Mouse (Mus musculus) testis, adult 2 months (tissue): ENCODE measurements around the gene Hip1r. TPM values are rescaled to one million over a fixed set of nuclear protein-coding genes. Genes with fewer than 3 reads are reported as not detected.

Experiments
- H3K27ac ChIP-seq: fragments of 200-500 bp; 2 replicates; pipeline ENCODE4 v1.5.1; 2012; ENCODE audit warnings: low read depth, low read length; ENCODE audit not compliant: control insufficient read depth, insufficient read depth
- H3K27me3 ChIP-seq: fragments of 200-500 bp; 2 replicates; pipeline ENCODE4 v1.6.1; 2012; ENCODE audit warnings: mild to moderate bottlenecking, low read length, moderate library complexity; ENCODE audit not compliant: control insufficient read depth, insufficient read depth
- H3K36me3 ChIP-seq: fragments of 200-500 bp; 2 replicates; pipeline ENCODE4 v1.6.1; 2012; ENCODE audit warnings: mild to moderate bottlenecking, low read length; ENCODE audit not compliant: control insufficient read depth, insufficient read depth
- H3K4me1 ChIP-seq: fragments of 200-500 bp; 2 replicates; pipeline ENCODE4 v1.6.1; 2012; ENCODE audit warnings: low read length; ENCODE audit not compliant: control insufficient read depth, insufficient read depth
- H3K4me3 ChIP-seq: fragments of 200-500 bp; 2 replicates; pipeline ENCODE4 v1.5.1; 2012; ENCODE audit warnings: low read depth, mild to moderate bottlenecking, low read length, moderate library complexity, mixed read lengths; ENCODE audit not compliant: control insufficient read depth
- CTCF ChIP-seq: fragments of 200-500 bp; IDR thresholded peaks from 2 replicates; pipeline ENCODE4 v1.5.1; 2012; ENCODE audit warnings: low read depth, mild to moderate bottlenecking, inconsistent platforms, low read length, moderate library complexity; ENCODE audit not compliant: control insufficient read depth, insufficient read depth, insufficient replicate concordance
- POLR2A ChIP-seq: fragments of 200-500 bp; IDR thresholded peaks from 2 replicates; pipeline ENCODE4 v1.6.1; 2012; ENCODE audit warnings: low read depth, mild to moderate bottlenecking, inconsistent platforms, low read length, moderate library complexity; ENCODE audit not compliant: control insufficient read depth
- polyA plus RNA-seq: library from polyadenylated mRNA; depleted of rRNA; stranded (reverse); fragments of >200 nt; gene quantifications from 2 replicates; pipeline ENCODE4 v1.2.3, GENCODE M21; 2012

Gene Hip1r
- polyA plus RNA-seq, 1 experiment = 8.7 TPM

GRCm38 (mm10) chr5:124025587-124026441, 52.4 kb downstream of the Hip1r start:
- TF ChIP-seq POLR2A (no peak), CTCF (no peak)
- no peak overlapping the region for H3K4me3 ChIP-seq
- no peaks in the 10 kb centered on the region for H3K36me3 ChIP-seq
- H3K27me3 ChIP-seq = no peaks in the 10 kb centered on the region
- H3K4me1 ChIP-seq = no peaks in the 10 kb centered on the region; the same call in 1 of the 2 replicates
- no peak overlapping the region for H3K27ac ChIP-seq

- Histone ChIP-seq H3K4me3 (no peak overlapping the region), H3K4me1 (peaks cover 6% of the 10 kb centered on the region; the same call in 1 of the 2 replicates), H3K27ac (no peak overlapping the region), H3K27me3 (no peaks in the 10 kb centered on the region), H3K36me3 (no peaks in the 10 kb centered on the region)
- no peak for TF ChIP-seq CTCF
- TF ChIP-seq POLR2A = no peak
Observed at GRCm38 (mm10) chr5:124026568-124026967, 53.1 kb downstream of the Hip1r start.

GRCm38 (mm10) chr5:124027702-124028470, 54.5 kb downstream of the Hip1r start:
- H3K36me3 ChIP-seq = no peaks in the 10 kb centered on the region
- H3K4me3 ChIP-seq = no peak overlapping the region
- H3K27me3 ChIP-seq = no peaks in the 10 kb centered on the region
- TF ChIP-seq POLR2A = no peak
- TF ChIP-seq CTCF = no peak
- peaks cover 6% of the 10 kb centered on the region; the same call in 1 of the 2 replicates for H3K4me1 ChIP-seq
- no peak overlapping the region; the same call in 1 of the 2 replicates for H3K27ac ChIP-seq

- H3K27ac ChIP-seq = no peak overlapping the region
- H3K27me3 ChIP-seq = no peaks in the 10 kb centered on the region
- TF ChIP-seq POLR2A (no peak), CTCF (no peak)
- peaks cover 6% of the 10 kb centered on the region; the same call in 1 of the 2 replicates for H3K4me1 ChIP-seq
- no peaks in the 10 kb centered on the region for H3K36me3 ChIP-seq
- no peak overlapping the region for H3K4me3 ChIP-seq
Observed at GRCm38 (mm10) chr5:124028680-124029079, 55.3 kb downstream of the Hip1r start.

- Histone ChIP-seq H3K27ac (no peak overlapping the region), H3K4me1 (peaks cover 6% of the 10 kb centered on the region; the same call in 1 of the 2 replicates), H3K4me3 (peak overlapping the region; percentile 11), H3K27me3 (no peaks in the 10 kb centered on the region), H3K36me3 (no peaks in the 10 kb centered on the region)
- no peak for TF ChIP-seq POLR2A
- no peak for TF ChIP-seq CTCF
Observed at GRCm38 (mm10) chr5:124029220-124030035, 56.0 kb downstream of the Hip1r start.

GRCm38 (mm10) chr5:124030386-124031067, 57.1 kb downstream of the Hip1r start:
- H3K27me3 ChIP-seq = no peaks in the 10 kb centered on the region
- H3K27ac ChIP-seq = no peak overlapping the region
- H3K4me1 ChIP-seq = peaks cover 6% of the 10 kb centered on the region; the same call in 1 of the 2 replicates
- no peak for TF ChIP-seq CTCF
- no peak for TF ChIP-seq POLR2A
- peak overlapping the region; percentile 88 for H3K4me3 ChIP-seq
- no peaks in the 10 kb centered on the region for H3K36me3 ChIP-seq
